Mouse (Mus musculus): ENCODE measurements around the gene Kdelr3.

GRCm38 (mm10) chr15:79511553-79512320, 4.5 kb upstream of the Kdelr3 start:
- TF ChIP-seq POLR2A (IDR thresholded peaks at IDR 0.05; ENCODE audit: insufficient read length, low read depth) = no peak
- TF ChIP-seq MYOD1 (IDR thresholded peaks at IDR 0.05; ENCODE audit: control insufficient read depth in 1 of 3, insufficient read length in 2 of 3, low read depth in 2 of 3) = no peak
- TF ChIP-seq CEBPB (IDR thresholded peaks at IDR 0.05; ENCODE audit: insufficient read depth, poor library complexity, severe bottlenecking) = no peak

Data from myocyte (in vitro differentiated cells).